Comparison of ENCODE assay signal across 8 mouse cellular contexts in the genomic region with DNA sequence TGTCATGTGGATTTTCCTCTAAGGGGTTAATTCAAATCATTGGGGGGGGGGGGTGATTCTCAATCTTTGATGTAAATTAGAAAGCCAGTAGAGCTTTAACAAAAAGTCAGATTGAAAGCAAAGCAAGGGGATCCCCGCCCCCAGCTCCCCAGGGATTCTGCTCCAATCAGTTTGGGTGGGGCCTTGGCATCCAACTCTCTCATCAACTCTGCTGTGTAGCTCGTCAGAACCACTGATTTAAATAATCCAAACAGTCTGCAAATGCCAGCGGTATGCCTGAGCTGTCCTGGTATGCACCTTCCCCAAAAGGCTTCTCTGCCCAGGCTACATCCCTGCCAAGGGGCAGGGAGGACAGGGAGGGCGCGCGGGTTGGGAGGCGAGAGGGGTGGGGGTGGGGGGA. TPM values are rescaled to one million over a fixed set of nuclear protein-coding genes. Genes with fewer than 3 reads are reported as not detected.
A peak's percentile ranks its signal among the peaks of the same experiment; 100 is the strongest.
DNase-seq lines count a peak whose midpoint lies in the region; ATAC-seq lines count a peak whose summit lies in the region.

No protein-coding gene starts in this region.

- H3K9ac ChIP-seq in embryonic facial prominence, embryonic 15.5 days = no peak overlapping the region
- H3K9ac ChIP-seq in heart, embryonic 15.5 days = no peak overlapping the region
- H3K9ac ChIP-seq in liver, embryonic 16.5 days (ENCODE audit: low read depth, low read length) = no peak overlapping the region

- H3K27me3 ChIP-seq in embryonic facial prominence, embryonic 15.5 days = no peaks in the 10 kb centered on the region
- no peaks in the 10 kb centered on the region for H3K27me3 ChIP-seq in heart, embryonic 15.5 days
- H3K27me3 ChIP-seq in liver, embryonic 16.5 days (ENCODE audit: control insufficient read depth, insufficient read depth, low read depth, low read length) = no peaks in the 10 kb centered on the region

- peak overlapping the region; percentile 79 for H3K27ac ChIP-seq in embryonic facial prominence, embryonic 15.5 days (replicated peaks)
- no peak overlapping the region for H3K27ac ChIP-seq in heart, embryonic 15.5 days
- H3K27ac ChIP-seq in liver, embryonic 16.5 days (ENCODE audit: low read length) = no peak overlapping the region

- H3K36me3 ChIP-seq in embryonic facial prominence, embryonic 15.5 days = no peaks in the 10 kb centered on the region
- no peaks in the 10 kb centered on the region for H3K36me3 ChIP-seq in heart, embryonic 15.5 days
- no peaks in the 10 kb centered on the region for H3K36me3 ChIP-seq in liver, embryonic 16.5 days (ENCODE audit: control insufficient read depth, insufficient read depth)

- WGBS in embryonic facial prominence, embryonic 15.5 days = 18% methylated on average over 7 of the region's 7 CpGs
- WGBS in heart, embryonic 15.5 days = 46% methylated on average over 7 of the region's 7 CpGs
- WGBS in liver, embryonic 16.5 days (ENCODE audit: insufficient replicate concordance) = 42% methylated on average over 7 of the region's 7 CpGs

- H3K4me1 ChIP-seq in embryonic facial prominence, embryonic 15.5 days = peaks cover 9% of the 10 kb centered on the region
- H3K4me1 ChIP-seq in heart, embryonic 15.5 days (replicated peaks) = peaks cover 14% of the 10 kb centered on the region
- H3K4me1 ChIP-seq in liver, embryonic 16.5 days (ENCODE audit: control insufficient read depth, low read depth, low read length) = peaks cover 20% of the 10 kb centered on the region

- H3K4me3 ChIP-seq in embryonic facial prominence, embryonic 15.5 days (replicated peaks) = peak overlapping the region; percentile 18; the same call in 1 of the 2 replicates
- no peak overlapping the region for H3K4me3 ChIP-seq in heart, embryonic 15.5 days
- no peak overlapping the region for H3K4me3 ChIP-seq in liver, embryonic 16.5 days (ENCODE audit: low read depth, low read length)

- no peaks in the 10 kb centered on the region for H3K9me3 ChIP-seq in embryonic facial prominence, embryonic 15.5 days (replicated peaks)
- no peaks in the 10 kb centered on the region for H3K9me3 ChIP-seq in heart, embryonic 15.5 days (replicated peaks)
- H3K9me3 ChIP-seq in liver, embryonic 16.5 days (replicated peaks; ENCODE audit: control insufficient read depth, low read length) = no peaks in the 10 kb centered on the region

- peak; percentile 28 for DNase-seq in kidney, adult 18-20 months
- no peak for DNase-seq in kidney, adult 8-10 months
- no peak for DNase-seq in adipocyte (ENCODE audit: low spot score)
- DNase-seq in ovary, postnatal 14 days (ENCODE audit: low spot score) = no peak
- DNase-seq in layer of hippocampus, adult 9-10 months (ENCODE audit: low spot score) = no peak

- 0 out of 2 replicates have a peak, but pooled peaks have one; percentile 27 for ATAC-seq in embryonic facial prominence, embryonic 15.5 days (ENCODE audit: insufficient number of reproducible peaks, low FRiP score, low TSS enrichment, low read depth)
- no peak for ATAC-seq in heart, embryonic 15.5 days (replicated peaks; ENCODE audit: insufficient number of reproducible peaks, insufficient read depth, low FRiP score, low read depth)
- no peak for ATAC-seq in liver, embryonic 16.5 days (ENCODE audit: low read depth)

- peak overlapping the region; percentile 42 for H3K4me2 ChIP-seq in embryonic facial prominence, embryonic 15.5 days (replicated peaks)
- H3K4me2 ChIP-seq in heart, embryonic 15.5 days = peak overlapping the region; percentile 29
- peak overlapping the region; percentile 26 for H3K4me2 ChIP-seq in liver, embryonic 16.5 days (ENCODE audit: low read depth, low read length)

RNA-seq across cellular contexts. Expression of gene Commd8, which starts 33.6 kb away (rescaled TPM):
- polyA plus RNA-seq in embryonic facial prominence, embryonic 15.5 days (2015; fragmentation: Nextera tagmentation; extraction: Ambion mirVana) = 124 and 131 TPM in 2 replicates
- 87.3 and 98.1 TPM in 2 replicates for polyA plus RNA-seq in heart, embryonic 15.5 days (2015; fragmentation: Nextera tagmentation; extraction: Ambion mirVana)
- 47.6 and 58.8 TPM in 2 replicates for polyA plus RNA-seq in liver, embryonic 16.5 days (2015; fragmentation: Nextera tagmentation; extraction: Ambion mirVana)
